Mouse (Mus musculus) 3T3-L1 (cell line): ENCODE measurements around the gene Prpf31.
A peak's percentile ranks its signal among the peaks of the same experiment; 100 is the strongest.
"Not testable (repeated sequence)": the region's sequence is repeated elsewhere in the genome, so short reads cannot be mapped to it uniquely, and the experiment has no call there.

Experiments used
- DNase-seq: peaks from one replicate; pipeline ENCODE4 v3.0.0-alpha.2; 2015; ENCODE audit warnings: low read depth, low spot score

Gene Prpf31

GRCm38 (mm10) chr7:3629543-3630477 lies at the start of gene Prpf31, which contains the start of gene Tfpt:
TSS of gene Prpf31 (plus strand) at chr7:3629985.
TSS of gene Tfpt (minus strand) at chr7:3629929.
- DNase-seq = peak; percentile 94

GRCm38 (mm10) chr7:3580029-3580428 lies 49.8 kb upstream of the Prpf31 start:
- no peak for DNase-seq

GRCm38 (mm10) chr7:3585763-3586162 lies 44.0 kb upstream of the Prpf31 start:
- no peak for DNase-seq

- no peak for DNase-seq
These were observed 43.5 kb upstream of the Prpf31 start for GRCm38 (mm10) chr7:3586255-3586654.

- DNase-seq = no peak
These were observed 42.5 kb upstream of the Prpf31 start for GRCm38 (mm10) chr7:3587292-3587691.

- DNase-seq = peak; percentile 21
These were observed 39.2 kb upstream of the Prpf31 start for GRCm38 (mm10) chr7:3590550-3590949.

- no peak for DNase-seq
These were observed 38.3 kb upstream of the Prpf31 start for GRCm38 (mm10) chr7:3591534-3591933.

- no peak for DNase-seq
These were observed 35.9 kb upstream of the Prpf31 start for GRCm38 (mm10) chr7:3593855-3594254.

GRCm38 (mm10) chr7:3594686-3595085 lies 35.1 kb upstream of the Prpf31 start:
- peak; percentile 8 for DNase-seq

GRCm38 (mm10) chr7:3595146-3595545 lies 34.6 kb upstream of the Prpf31 start:
- DNase-seq = peak; percentile 49

GRCm38 (mm10) chr7:3597755-3598154 lies 32.0 kb upstream of the Prpf31 start:
- DNase-seq = not testable (repeated sequence)

GRCm38 (mm10) chr7:3601119-3601518 lies 28.7 kb upstream of the Prpf31 start:
- DNase-seq = peak; percentile 87

- peak; percentile 38 for DNase-seq
These were observed 23.0 kb upstream of the Prpf31 start for GRCm38 (mm10) chr7:3606798-3607197.

- no peak for DNase-seq
These were observed 22.4 kb upstream of the Prpf31 start for GRCm38 (mm10) chr7:3607391-3607790.

GRCm38 (mm10) chr7:3608668-3609067 lies 21.1 kb upstream of the Prpf31 start:
- no peak for DNase-seq

- no peak for DNase-seq
These were observed 20.7 kb upstream of the Prpf31 start for GRCm38 (mm10) chr7:3609082-3609481.

GRCm38 (mm10) chr7:3610437-3610836 lies 19.3 kb upstream of the Prpf31 start:
- DNase-seq = no peak

- DNase-seq = no peak
These were observed 18.8 kb upstream of the Prpf31 start for GRCm38 (mm10) chr7:3611006-3611405.

GRCm38 (mm10) chr7:3614021-3614420 lies 15.8 kb upstream of the Prpf31 start:
- no peak for DNase-seq

- DNase-seq = no peak
These were observed 13.8 kb upstream of the Prpf31 start, which contains the start of gene Oscar for GRCm38 (mm10) chr7:3616057-3616388. TSS of gene Oscar (minus strand) at chr7:3616157.

GRCm38 (mm10) chr7:3616389-3617241 lies 13.2 kb upstream of the Prpf31 start:
- DNase-seq = peak; percentile 2
